Mouse (Mus musculus) megakaryocyte, embryonic 14.5 days (primary cell): Measurements from ENCODE around the gene Gm20388.

Source experiments
- FLI1 ChIP-seq: IDR thresholded peaks from 2 replicates; pipeline ENCODE4 v1.6.1; 2012; ENCODE audit warnings: low read length, inconsistent platforms, mixed read lengths
- GATA1 ChIP-seq: IDR thresholded peaks from 3 replicates; pipeline ENCODE4 v1.6.1; 2012; ENCODE audit warnings: mixed read lengths, low read length, inconsistent platforms, borderline replicate concordance

- TF ChIP-seq GATA1 (no peak), FLI1 (no peak)
Observed at GRCm38 (mm10) chr8:121242671-121243070, 1332.0 kb downstream of the Gm20388 start.
